Mouse (Mus musculus) urinary bladder, postnatal 25 days (tissue): ENCODE results near the gene Cdh5.
"Not testable (repeated sequence)": the region's sequence is repeated elsewhere in the genome, so short reads cannot be mapped to it uniquely, and the experiment has no call there.

ENCODE experiments used
- DNase-seq: peaks from one replicate; pipeline ENCODE4 v3.0.0; 2022; ENCODE audit warnings: low spot score

The Cdh5 gene

DNA sequence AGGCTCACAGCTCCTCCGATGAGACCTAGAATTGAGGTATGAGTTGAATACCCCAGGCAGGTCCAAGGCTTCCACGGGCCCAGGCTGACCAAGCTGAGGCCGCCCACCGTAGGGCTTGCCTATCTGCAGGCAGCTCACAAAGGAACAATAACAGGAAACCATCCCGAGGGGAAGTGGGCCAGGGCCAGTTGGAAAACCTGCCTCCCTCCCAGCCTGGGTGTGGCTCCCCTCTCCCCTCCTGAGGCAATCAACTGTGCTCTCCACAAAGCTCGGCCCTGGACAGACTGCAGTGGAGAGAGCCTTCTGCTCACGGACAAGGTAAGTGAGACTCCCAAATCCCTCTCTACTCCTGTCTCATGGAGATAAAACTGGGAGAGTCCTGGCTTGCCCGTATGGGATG lies at the start of gene Cdh5:
TSS of gene Cdh5 (plus strand) at position 211 of the 400 bp plus-strand sequence.
- DNase-seq, result no peak

DNA sequence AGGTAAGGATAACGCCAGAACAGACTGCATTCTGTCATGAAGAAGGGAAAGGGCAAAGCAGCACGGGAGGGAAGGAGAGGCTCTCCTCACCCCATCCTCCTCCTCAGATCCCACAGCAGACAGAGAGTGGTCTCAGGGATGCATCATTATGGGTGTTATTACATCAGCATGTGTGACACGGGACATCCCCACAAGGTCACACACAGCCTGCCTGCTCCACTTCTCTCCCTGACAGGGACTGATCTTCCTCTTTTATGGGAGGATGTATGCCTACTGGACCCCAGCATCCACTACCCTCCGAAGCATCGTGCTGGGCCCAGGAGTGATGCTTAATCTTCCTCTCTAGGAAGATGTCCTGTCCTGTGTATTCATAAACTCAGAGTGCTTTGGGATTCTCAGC lies 41.5 kb upstream of the Cdh5 start:
- DNase-seq, result no peak

DNA sequence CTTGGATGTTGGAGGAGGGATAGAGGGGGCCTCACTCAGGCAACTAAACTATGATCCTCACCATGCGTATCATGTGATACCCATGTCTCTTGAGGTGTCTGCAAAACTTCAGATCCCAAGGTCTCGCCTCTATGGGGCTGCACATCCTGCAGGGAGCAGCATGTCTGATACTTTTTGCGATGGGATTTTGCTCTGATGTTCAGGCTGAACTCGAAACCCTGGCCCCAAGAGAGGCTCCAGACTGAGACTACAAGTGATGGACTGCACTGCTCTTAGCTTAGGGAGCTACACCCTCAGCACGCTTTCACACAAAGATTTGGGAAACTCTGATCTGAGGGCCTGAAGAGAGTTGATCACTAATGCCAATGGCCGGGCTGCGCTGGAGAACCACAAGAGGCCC lies 41.0 kb upstream of the Cdh5 start:
- no peak for DNase-seq

DNA sequence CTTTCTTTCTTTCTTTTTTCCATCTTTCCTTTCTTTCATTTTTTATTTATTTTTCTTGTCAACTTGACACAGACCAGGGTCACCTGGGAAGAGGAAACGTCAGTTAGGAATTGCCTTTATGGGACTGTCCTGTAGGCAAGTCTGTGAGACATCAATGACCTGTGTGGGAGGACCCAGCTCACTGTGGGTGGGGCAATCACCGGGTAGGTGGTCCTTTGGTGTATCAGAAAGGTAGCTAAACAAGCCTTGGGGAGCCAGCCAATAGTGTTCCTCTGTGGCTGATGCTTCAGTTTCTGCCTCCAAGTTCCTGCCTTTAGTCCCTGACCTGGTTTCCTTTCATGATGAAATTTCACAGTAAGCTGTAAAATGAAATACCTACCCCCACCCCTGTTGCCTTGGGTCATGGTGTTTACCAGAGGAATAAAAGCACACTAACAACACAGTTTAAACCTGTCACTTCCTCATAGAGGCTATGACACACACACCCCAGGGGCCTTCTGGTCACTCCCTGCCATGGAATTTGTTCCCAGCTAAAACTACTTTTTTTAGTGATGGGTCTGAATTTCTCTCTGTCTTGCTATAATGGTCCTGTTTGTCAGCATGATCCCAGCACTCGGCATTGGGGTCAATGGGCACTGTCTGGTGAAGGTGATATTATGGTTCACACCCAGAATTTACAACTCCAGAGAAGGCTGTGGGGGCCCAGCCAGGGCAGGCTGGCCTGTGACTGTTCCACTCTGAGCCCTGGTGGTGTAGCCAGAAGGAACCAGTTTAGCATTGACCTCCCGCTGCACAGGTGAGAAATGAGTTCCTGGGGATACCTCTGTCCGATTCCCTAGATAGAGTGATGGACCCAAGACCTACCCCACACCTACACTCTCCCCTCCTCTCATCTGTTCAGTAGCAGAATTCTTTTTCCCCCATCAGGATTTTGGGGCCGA lies 40.1 kb upstream of the Cdh5 start:
- DNase-seq, result no peak

DNA sequence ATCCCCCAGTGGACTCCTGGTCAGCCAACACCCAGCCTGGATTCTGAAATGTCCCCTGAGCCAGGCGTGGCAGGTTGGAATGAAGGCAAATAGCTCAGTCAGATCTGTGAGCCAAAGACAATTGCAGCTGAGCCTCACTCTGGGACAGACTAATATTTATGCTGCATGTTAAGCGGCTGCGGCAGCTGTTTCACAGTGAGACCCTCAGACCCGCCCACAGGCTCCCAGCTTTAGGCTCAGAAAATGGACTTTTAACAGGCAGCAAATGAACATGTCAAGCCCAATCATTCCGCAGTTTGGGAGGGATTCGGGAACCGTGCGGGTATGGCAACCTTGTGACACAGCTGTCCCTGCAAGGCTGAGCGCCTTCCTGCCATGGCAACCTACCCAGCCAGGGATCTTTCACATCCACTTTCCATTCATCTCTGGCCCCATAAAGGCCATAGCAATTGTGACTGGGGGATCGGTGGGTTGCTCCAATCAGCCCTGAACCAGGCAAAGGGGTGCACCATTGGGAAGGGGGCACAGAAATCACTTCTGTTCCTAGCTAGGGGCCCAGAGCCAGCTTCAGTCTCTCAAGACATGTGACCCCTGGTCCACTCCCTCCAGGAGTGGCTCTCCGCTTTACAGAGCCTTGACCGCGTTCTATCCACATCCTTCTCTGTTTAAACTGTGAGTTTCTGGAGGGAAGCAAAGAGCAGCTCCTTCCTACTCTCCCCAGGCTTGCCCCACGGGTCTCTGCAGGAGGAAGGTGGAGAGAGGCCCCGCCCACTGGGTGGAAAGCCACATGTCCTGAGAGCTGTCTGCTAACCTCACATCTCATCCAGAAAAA lies 39.2 kb upstream of the Cdh5 start:
- DNase-seq, result no peak

DNA sequence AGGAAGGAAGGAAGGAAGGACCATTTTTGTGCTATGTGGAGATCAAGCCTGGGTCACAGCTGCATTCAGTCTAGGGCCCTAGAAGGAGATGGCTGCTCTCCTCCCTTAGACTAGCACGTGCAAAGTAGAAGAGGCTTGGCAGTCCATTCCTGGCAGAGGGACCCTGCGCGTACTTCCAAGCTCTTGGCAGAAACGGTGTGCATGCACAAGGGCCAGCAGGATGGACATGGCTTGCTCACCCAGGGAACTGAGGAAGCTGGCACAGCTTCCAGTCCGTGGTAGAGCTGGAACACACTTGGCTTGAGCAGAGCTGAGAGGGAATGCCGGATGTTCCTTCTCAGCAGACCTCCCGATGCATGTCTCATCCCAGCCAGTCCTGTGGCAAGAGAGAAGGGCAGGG lies 36.2 kb upstream of the Cdh5 start:
- DNase-seq, result no peak

DNA sequence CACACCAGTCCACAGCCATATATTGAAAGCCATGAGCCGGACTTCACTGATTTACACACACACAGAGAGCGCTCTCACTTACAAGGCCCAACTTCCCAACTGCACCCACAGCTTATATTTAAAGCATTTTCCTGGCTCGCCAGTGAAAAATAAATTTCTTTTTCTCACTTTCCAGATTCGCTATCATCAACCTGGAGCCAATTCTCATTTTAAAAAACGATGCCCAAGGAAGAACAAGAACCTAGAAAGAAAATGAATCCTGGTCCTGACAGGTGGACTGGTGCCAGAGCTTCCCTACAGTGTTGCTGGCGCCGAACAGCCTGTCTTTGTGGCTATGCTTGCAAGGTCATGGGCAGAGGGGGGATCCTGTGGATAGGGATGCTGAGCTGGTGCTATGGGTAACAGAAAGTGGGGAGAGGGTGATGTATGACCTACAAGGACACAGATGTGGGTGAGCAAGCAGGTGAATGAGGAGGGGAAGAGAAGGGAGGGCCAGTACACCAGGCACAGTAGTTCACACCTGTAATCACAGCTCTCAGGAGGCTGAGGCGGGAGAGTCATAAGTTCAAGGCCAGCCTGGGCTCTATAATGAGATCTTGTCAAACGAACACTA lies 35.4 kb upstream of the Cdh5 start:
- DNase-seq, result no peak

DNA sequence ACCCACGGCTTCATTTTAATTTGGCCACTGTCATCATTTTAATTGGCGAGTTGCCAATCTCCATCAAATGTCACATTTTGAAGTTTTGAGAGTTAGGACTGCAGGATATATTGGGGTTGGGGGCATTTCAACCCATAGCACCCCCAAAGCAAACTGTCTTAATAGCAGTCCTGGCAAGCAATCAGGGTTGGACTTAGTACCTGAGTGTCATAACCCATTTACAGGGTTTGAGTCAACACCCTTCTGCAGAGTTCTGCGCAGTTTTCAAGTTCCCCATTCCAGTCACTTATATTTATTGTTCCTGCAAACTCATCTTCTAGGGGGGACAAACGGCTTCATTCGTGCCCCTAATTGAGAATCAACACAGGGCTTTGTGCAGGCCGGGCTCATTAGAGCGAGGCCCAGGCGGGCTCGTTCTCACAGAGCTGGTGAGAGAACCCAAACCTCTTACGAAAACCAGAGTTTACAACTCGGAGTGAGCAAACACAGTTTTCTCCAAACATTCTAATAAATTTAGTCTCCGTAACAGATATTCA lies 34.0 kb upstream of the Cdh5 start:
- DNase-seq, result no peak

DNA sequence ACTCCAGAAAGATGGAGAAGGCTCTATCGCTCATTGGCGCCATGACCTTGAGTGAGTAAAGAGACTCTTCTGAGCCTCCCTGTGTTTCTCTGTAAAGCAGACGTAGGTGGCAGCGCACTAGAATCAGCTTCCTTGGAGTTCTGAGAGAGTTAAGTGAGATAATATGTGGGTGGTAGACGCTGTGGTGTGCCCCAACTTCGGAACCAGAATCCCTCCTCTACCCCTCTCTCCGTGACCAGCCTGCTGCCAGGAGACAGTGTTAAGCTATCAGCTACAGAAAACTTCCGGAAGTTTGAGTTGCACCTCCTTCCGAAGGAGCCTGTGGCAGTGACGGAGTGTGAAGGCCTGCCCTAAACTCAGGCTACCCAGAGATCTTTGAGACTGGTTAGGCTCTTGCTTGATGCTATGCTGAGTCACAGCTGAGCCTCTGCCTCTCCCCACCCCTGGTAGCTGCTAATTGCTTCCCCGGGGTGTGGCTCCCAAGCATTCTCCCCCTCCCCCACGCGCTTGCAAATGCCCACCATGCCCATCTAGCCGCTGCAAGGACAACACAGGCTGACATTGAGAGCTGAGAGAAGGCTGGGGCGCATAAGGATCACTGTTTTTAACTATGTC lies 32.9 kb upstream of the Cdh5 start:
- no peak for DNase-seq

DNA sequence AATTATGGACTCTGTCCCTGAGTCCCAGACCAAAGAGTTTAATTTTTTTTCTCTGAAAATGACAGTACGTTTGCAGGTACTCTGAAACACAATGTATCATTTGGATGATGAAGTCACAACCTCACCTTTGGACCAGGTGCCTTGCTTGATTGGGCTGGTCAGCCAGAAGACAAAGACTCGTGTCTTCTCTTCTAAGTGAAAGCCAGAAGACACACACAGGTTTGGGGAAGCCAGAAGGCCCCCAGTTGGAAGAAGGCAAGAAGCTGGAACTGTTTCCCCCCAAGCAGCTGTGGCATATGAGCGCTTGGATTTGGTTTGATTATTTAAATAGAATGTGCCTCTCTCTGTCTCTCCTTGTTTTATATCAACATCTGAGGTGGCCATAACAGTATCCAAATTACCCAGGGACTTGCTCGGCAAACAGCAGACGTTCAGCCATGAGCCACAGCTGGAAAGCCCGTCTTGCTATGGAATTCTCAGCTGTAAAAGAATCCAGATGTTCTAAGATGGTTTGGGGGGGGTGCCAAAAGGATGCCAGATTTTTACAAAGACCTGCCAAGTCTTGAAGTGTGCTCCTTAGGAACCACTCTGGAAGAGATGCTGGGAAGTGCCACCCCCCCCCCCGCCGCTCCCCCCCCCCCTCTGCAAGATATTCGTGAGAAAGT lies 31.1 kb upstream of the Cdh5 start:
- not testable (repeated sequence) for DNase-seq

DNA sequence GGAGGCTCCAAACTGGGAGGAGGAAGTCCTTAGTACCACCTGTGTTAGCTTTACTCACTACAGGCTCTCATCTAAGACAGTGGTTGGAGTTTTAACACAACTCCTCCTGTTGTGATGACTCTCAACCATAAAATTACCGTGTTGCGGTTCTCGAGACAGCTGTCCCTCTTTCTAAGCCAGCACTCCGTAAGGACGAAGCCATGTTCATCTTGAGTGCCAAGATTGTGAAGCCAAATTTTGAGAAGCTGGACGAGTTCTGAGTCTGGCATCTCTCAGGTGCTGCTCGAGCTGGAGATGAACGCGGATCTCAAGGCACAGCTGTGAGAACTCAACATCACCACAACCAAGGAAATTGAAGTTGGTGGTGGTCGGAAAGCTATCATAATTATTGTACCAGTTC lies 30.5 kb upstream of the Cdh5 start:
- no peak for DNase-seq

DNA sequence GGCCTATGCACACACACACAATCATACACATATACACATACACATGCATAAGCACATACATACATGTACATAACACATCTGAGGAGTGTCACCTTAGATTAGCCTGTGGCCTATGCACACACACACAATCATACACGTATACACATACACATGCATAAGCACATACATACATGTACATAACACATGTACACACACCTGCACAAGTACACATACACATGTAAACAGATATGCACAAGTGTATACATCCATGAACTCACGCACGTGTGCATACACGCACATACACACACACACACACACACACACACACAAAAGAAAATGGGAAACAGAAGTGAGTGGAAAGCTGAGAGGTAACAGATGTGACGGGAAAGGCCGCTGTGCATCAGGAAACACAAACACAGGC lies 26.3 kb upstream of the Cdh5 start:
- no peak for DNase-seq

DNA sequence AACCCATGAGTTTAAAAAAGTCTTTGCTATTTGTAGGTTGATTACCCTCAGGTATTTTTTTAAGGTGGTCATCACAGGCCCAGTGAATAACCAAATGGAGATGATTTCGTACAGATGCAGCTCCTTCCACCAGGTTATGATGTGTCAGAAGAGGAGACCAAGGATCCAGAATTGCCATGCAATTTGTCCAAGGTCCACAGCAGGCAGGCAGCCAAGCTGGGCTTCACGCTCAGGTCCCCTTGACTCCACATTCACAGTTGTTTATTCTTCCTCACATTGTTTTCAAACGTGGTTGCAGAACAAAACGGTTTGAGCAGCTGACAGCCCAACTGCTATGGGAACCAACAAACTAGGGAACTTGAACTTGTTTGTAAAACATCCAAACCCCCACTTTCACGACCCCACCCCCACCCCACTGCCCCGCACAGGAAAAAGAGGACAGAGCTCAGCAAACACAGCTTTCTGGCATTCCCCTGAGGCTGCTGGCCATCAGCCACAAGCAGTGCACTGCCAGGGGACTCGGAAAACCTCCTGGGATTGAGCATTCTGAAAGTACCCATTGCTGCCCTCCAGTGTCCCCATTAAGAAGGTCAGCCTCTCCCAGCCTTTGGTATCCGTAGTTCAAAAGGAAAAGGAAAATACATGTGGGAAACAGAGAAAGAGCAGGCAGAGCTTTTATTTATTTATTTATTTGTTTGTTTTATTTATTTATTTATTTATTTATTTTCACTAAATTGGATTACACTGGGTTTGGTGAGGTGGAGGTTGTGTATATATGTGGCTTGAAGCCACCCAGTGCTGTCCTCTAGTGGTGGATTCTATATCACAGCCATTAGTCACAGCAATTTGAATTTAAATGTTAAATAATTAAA lies 24.6 kb upstream of the Cdh5 start:
- no peak for DNase-seq

DNA sequence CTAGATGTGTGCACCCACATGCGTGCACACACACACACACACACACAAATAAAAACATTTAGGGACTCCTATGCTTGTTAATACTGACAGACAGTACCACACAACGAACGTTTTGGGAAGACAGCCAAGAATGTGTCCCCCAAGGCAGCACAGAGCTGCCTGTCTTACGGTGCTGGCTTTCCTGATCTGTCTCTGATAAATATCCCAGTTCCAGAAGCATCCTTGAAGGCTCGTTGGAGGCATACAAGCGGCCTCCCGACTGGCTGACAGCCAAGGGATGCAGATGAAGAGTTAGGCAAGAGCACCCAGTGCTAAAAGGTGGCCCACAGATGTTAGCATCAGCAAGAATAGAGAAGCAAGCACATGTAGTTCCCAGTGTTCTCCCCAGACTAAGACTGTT lies 23.3 kb upstream of the Cdh5 start:
- no peak for DNase-seq

DNA sequence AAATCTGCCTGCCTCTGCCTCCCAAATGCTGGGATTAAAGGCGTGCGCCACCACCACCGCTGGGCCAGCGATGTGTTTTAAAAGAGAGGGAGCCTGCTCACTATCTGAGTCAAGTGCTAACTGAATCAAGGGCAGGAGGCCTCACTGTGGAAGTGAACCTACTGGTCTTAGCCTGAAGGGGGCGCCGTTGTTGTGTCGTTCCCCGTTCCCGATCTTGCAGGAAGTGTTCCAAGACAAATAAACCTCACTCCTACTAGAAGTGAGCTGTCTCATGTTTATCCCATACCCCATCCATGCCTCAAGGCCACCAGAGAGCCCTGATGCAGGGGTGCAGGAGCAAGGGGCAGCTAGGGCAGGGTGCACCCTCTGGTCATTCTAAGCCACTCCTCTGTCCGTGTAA lies 16.1 kb upstream of the Cdh5 start:
- DNase-seq, result no peak

DNA sequence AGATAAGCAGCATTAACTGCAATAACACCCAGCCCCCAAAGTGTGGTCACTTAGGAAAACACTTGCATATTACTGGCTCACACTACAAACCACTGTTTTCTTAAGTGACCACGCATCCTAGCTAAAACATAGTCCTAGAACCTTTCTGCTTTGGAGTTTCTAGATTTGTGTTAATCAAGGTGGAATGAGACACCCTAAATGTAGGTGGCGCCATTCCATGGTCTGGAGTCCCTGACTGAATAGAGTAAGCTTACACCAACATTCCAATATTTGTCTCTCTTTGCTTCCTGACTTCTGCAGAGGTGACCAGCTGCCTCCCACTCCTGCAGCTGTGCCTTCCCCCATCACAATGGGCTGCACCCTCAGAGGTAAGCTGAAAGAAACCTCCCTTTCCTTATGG lies 14.8 kb upstream of the Cdh5 start:
- DNase-seq, result no peak

DNA sequence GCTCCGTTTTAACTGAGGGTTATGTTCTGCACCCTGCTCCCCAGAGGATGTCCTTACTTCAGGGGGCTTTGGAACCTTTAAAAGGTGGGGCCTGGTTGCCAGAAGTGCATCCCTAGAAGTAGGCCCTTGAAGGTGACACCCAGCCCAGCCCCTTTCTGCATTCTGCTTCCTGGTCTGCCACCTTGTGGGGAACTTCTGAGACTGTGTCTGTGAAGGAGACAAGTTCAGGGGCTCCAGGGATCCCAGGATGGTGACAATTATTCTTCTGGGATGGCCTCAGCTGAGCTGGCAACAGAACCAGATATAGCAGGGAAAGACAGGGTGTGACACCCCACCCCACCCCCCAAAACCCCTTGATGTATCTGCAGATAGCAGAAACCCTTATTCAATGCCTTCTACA lies 14.3 kb upstream of the Cdh5 start:
- DNase-seq, result no peak

DNA sequence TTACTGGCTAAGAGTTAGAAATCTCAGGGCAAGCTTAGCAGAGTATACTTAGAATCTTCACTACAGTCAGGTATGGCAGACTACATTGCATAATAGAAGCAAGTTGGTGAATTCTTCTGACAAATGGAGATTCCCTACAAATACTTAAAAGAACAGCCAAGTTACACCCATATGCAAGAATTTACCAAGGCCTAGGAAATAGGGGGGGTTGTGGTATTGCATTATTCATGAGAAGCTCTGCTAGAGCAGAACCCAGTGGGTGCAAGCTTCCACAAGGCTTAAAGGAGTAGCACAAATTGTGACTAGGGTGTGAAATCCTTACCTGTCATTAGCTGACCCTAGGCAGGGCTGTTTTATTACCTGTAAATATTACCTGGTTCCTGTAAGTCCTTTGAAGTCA lies 13.5 kb upstream of the Cdh5 start:
- DNase-seq, result not testable (repeated sequence)

DNA sequence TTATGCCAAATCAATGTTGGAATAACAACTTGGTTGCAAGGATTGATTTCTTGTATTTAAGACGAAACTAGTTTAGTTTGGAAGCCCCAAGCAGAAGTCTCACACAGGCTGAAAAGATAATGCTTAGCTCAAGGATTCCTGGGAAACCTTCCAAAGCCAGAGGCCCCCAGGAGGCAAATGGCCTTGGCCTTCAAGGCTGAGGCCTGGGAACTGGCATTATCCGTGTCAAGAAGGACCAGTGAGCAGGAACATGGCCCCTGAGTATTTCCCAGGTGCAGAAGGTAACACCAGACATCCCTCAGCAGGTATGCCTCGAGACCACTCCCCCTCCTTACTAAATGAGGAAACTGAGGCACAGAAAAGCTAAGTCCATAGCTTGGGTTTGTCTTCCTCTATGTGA lies 12.5 kb upstream of the Cdh5 start:
- no peak for DNase-seq
